In genomic region chr7:82497064-82497463, GRCm38 (mm10) we compare ENCODE assay signal across 18 mouse cellular contexts.
DNase-seq lines count a peak whose midpoint lies in the region; ATAC-seq and TF ChIP-seq lines count a peak whose summit lies in the region.
"Had no signal": no experiment of that assay in that cellular context is flagged by ENCODE, and none has a peak within 500 bp of the region (broad histone marks: within the 10 kb centered on the region; RNA-seq: fewer than 3 reads in every experiment).

No protein-coding gene starts in this region.

- no peaks in the 10 kb centered on the region for H3K36me3 ChIP-seq in kidney, postnatal 0 days (ENCODE audit: insufficient read depth, low read length)
- H3K36me3 ChIP-seq in embryonic facial prominence, embryonic 14.5 days (ENCODE audit: control insufficient read depth, insufficient read depth, low read length): no peaks in the 10 kb centered on the region
- H3K36me3 ChIP-seq: heart, embryonic 10.5 days; intestine, embryonic 15.5 days had no signal

- H3K9me3 ChIP-seq in kidney, postnatal 0 days (replicated peaks; ENCODE audit: low read length): no peaks in the 10 kb centered on the region
- no peaks in the 10 kb centered on the region for H3K9me3 ChIP-seq in embryonic facial prominence, embryonic 14.5 days (ENCODE audit: control insufficient read depth, low read length)
- H3K9me3 ChIP-seq: forebrain, embryonic 13.5 days; heart, embryonic 10.5 days; intestine, embryonic 15.5 days had no signal

- no peak for TF ChIP-seq CTCF in kidney, postnatal 0 days (IDR thresholded peaks at IDR 0.05; ENCODE audit: low read depth)

- no peak overlapping the region for H3K4me2 ChIP-seq in kidney, postnatal 0 days (ENCODE audit: low read length)
- no peak overlapping the region for H3K4me2 ChIP-seq in embryonic facial prominence, embryonic 14.5 days (ENCODE audit: low read depth, low read length)
- H3K4me2 ChIP-seq: forebrain, embryonic 13.5 days; intestine, embryonic 15.5 days had no signal

- no peak overlapping the region for H3K9ac ChIP-seq in kidney, postnatal 0 days (ENCODE audit: low read depth, low read length)
- no peak overlapping the region for H3K9ac ChIP-seq in embryonic facial prominence, embryonic 14.5 days (ENCODE audit: low read depth, low read length)
- H3K9ac ChIP-seq: forebrain, embryonic 13.5 days; forebrain, postnatal 0 days; intestine, embryonic 15.5 days had no signal

- no peak overlapping the region for H3K27ac ChIP-seq in kidney, postnatal 0 days
- H3K27ac ChIP-seq in embryonic facial prominence, embryonic 14.5 days (replicated peaks; ENCODE audit: low read depth, low read length): no peak overlapping the region
- H3K27ac ChIP-seq: forebrain, embryonic 13.5 days; heart, embryonic 10.5 days; intestine, embryonic 15.5 days had no signal

- no peaks in the 10 kb centered on the region for H3K4me1 ChIP-seq in kidney, postnatal 0 days (replicated peaks; ENCODE audit: insufficient read depth, low read length)
- no peaks in the 10 kb centered on the region for H3K4me1 ChIP-seq in embryonic facial prominence, embryonic 14.5 days (ENCODE audit: control insufficient read depth, insufficient read depth, low read length)
- H3K4me1 ChIP-seq: forebrain, embryonic 13.5 days; heart, embryonic 10.5 days; intestine, embryonic 15.5 days had no signal

- DNase-seq in frontal cortex, postnatal 25 days (ENCODE audit: low spot score in 2 of 2): no peak
- peak; percentile 3 for DNase-seq in kidney, postnatal 0 days (ENCODE audit: low spot score)
- DNase-seq in kidney, adult 9 months: no peak
- peak; percentile 5 for DNase-seq in brain, adult 2 months (ENCODE audit: low read depth, low spot score)
- DNase-seq in embryonic facial prominence, embryonic 14.5 days (ENCODE audit: low spot score): peak; percentile 27
- DNase-seq in lung, postnatal 14 days: no peak
- DNase-seq: adrenal gland, postnatal 10 days; cerebellum, adult 18-20 months; cerebellum, adult 9-11 months; cerebellum, postnatal 36 days; forebrain, postnatal 0 days; heart, adult 18-20 months; heart, postnatal 10 days; heart, postnatal 4 days had no signal

- no peaks in the 10 kb centered on the region for H3K27me3 ChIP-seq in kidney, postnatal 0 days (ENCODE audit: insufficient read depth, low read length)
- H3K27me3 ChIP-seq in embryonic facial prominence, embryonic 14.5 days (replicated peaks; ENCODE audit: control insufficient read depth, insufficient read depth, low read length): no peaks in the 10 kb centered on the region
- H3K27me3 ChIP-seq: forebrain, embryonic 13.5 days; intestine, embryonic 15.5 days had no signal

- ATAC-seq in frontal cortex, adult (ENCODE audit: low TSS enrichment): peak; percentile 27; the same call in 1 of the 2 replicates
- no peak for ATAC-seq in kidney, postnatal 0 days (replicated peaks; ENCODE audit: low FRiP score, low read depth)
- peak; percentile 60; the same call in 1 of the 2 replicates for ATAC-seq in embryonic facial prominence, embryonic 14.5 days (ENCODE audit: low read depth)
- ATAC-seq: forebrain, embryonic 13.5 days; forebrain, postnatal 0 days; intestine, embryonic 15.5 days had no signal

- 65% methylated on average over 4 of the region's 4 CpGs for WGBS in kidney, postnatal 0 days
- 43% methylated on average over 4 of the region's 4 CpGs for WGBS in embryonic facial prominence, embryonic 14.5 days

- no peak overlapping the region for H3K4me3 ChIP-seq in kidney, postnatal 0 days (replicated peaks; ENCODE audit: low read depth, low read length)
- H3K4me3 ChIP-seq in embryonic facial prominence, embryonic 14.5 days (ENCODE audit: low read depth, low read length): no peak overlapping the region
- H3K4me3 ChIP-seq: forebrain, embryonic 13.5 days; heart, embryonic 10.5 days; intestine, embryonic 15.5 days had no signal

Comparison
In these comparisons a context has a peak if more than half of its experiments do, and no peak if none do; other contexts are left out.
1. DNase-seq: peak in kidney, postnatal 0 days (single experiment), brain, adult 2 months (single experiment) and embryonic facial prominence, embryonic 14.5 days (single experiment); none in frontal cortex, postnatal 25 days (0 of 2), kidney, adult 9 months (single experiment) and lung, postnatal 14 days (single experiment).